In the genomic region with DNA sequence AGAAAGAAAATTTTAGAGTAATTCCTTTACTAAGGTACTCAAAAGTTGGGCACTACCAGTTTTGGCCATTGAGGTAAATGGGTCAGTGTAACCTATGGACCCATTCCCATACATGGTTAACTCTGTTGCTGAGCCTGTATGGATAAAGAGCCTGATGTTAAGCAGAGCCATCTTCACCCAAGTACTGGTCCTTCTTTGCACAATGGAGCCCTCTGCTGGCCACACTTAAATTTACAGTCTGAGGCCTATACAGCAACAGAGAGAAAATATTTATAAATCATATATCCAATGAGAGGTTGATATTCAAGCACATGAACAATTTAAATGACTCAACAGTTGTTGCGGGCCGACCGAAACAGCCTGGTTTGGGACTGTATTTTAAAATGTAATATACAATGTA, we compare ENCODE assay signal across 9 mouse cellular contexts. TPM values are rescaled to one million over a fixed set of nuclear protein-coding genes. Genes with fewer than 3 reads are reported as not detected.
DNase-seq lines count a peak whose midpoint lies in the region; ATAC-seq and TF ChIP-seq lines count a peak whose summit lies in the region.
"Had no signal": no experiment of that assay in that cellular context is flagged by ENCODE, and none has a peak within 500 bp of the region (broad histone marks: within the 10 kb centered on the region; RNA-seq: fewer than 3 reads in every experiment).

No protein-coding gene starts in this region.

- no peaks in the 10 kb centered on the region for H3K79me2 ChIP-seq in MEL (ENCODE audit: control insufficient read depth, insufficient read depth, low read length, poor library complexity)

- no peak overlapping the region for H3K27ac ChIP-seq in MEL (ENCODE audit: control insufficient read depth, low read depth, low read length)
- H3K27ac ChIP-seq: liver, embryonic 15.5 days had no signal

- H3K27me3 ChIP-seq in MEL (ENCODE audit: control insufficient read depth in 1 of 2, insufficient read depth in 2 of 2, low read length in 2 of 2): peaks cover 0 to 2% of the 10 kb centered on the region in 2 experiments; a peak in 2 of 4 replicates
- H3K27me3 ChIP-seq: liver, embryonic 15.5 days had no signal

- no peaks in the 10 kb centered on the region for H3K4me1 ChIP-seq in MEL (ENCODE audit: control insufficient read depth in 1 of 2, insufficient read depth in 2 of 2, low read length in 2 of 2)
- H3K4me1 ChIP-seq: liver, embryonic 15.5 days had no signal

- H3K36me3 ChIP-seq in MEL (ENCODE audit: control insufficient read depth in 1 of 2, insufficient read depth in 2 of 2, low read length in 2 of 2): no peaks in the 10 kb centered on the region
- H3K36me3 ChIP-seq: liver, embryonic 15.5 days had no signal

- no peaks in the 10 kb centered on the region for H3K9me3 ChIP-seq in MEL (replicated peaks; ENCODE audit: insufficient read depth, low read length)
- H3K9me3 ChIP-seq: liver, embryonic 15.5 days had no signal

- peak; percentile 54 to 71 (median 60) for TF ChIP-seq CTCF in MEL (IDR thresholded peaks at IDR 0.05 in 2 of 3, conservative IDR thresholded peaks at IDR 0.05 in 1 of 3; ENCODE audit: control insufficient read depth in 1 of 3, insufficient read depth in 1 of 3, low read depth in 2 of 3, low read length in 3 of 3, poor library complexity in 1 of 3, severe bottlenecking in 1 of 3)

- no peak for TF ChIP-seq EP300 in MEL (IDR thresholded peaks at IDR 0.05; ENCODE audit: low read depth in 1 of 2, low read length in 2 of 2)

- no peak for TF ChIP-seq POLR2A in MEL (IDR thresholded peaks at IDR 0.05; ENCODE audit: control insufficient read depth in 1 of 2, insufficient read depth in 1 of 2, low read depth in 1 of 2, low read length in 2 of 2, poor library complexity in 1 of 2)

- no peak overlapping the region for H3K9ac ChIP-seq in MEL (ENCODE audit: control insufficient read depth, low read depth, low read length, poor library complexity, severe bottlenecking)
- H3K9ac ChIP-seq: liver, embryonic 15.5 days had no signal

- peak; percentile 66 for TF ChIP-seq RAD21 in MEL (IDR thresholded peaks at IDR 0.05; ENCODE audit: low read depth, low read length)

- ATAC-seq in cerebellum, adult (ENCODE audit: insufficient number of reproducible peaks, low FRiP score, low TSS enrichment): no peak
- ATAC-seq in monocyte, adult 5-6 weeks (replicated peaks; ENCODE audit: insufficient number of reproducible peaks, low FRiP score, low TSS enrichment, poor library complexity, severe bottlenecking): 0 out of 2 replicates have a peak, but pooled peaks have one; percentile 40

- peak; percentile 3 for DNase-seq in cerebellum, adult 8-10 months
- DNase-seq in left cerebral cortex, adult 18-20 months (ENCODE audit: low spot score in 2 of 2): peak; percentile 7 to 12
- DNase-seq in left cerebral cortex, adult 11 months (ENCODE audit: low spot score): no peak
- DNase-seq in MEL (ENCODE audit: low read depth, low spot score): peak; percentile 65
- DNase-seq in embryo, embryonic 11.5 days (ENCODE audit: low read depth, low spot score): peak; percentile 8
- DNase-seq in urinary bladder, postnatal 4 days (ENCODE audit: low spot score in 2 of 2): no peak

- H3K4me3 ChIP-seq in MEL (ENCODE audit: control insufficient read depth in 1 of 2, insufficient read depth in 1 of 2, low read depth in 2 of 2, low read length in 2 of 2): no peak overlapping the region
- H3K4me3 ChIP-seq: liver, embryonic 15.5 days had no signal

TF ChIP-seq in MEL, 35 proteins besides CTCF, POLR2A, EP300 and RAD21:
- TF ChIP-seq SIN3A (IDR thresholded peaks at IDR 0.05; ENCODE audit: low read length) (no peak), TCF12 (IDR thresholded peaks at IDR 0.05; ENCODE audit: low read depth, low read length) (no peak), USF2 (IDR thresholded peaks at IDR 0.05; ENCODE audit: borderline replicate concordance in 1 of 2, insufficient read depth in 1 of 2, low read depth in 1 of 2, low read length in 2 of 2) (no peak), ZC3H11A (IDR thresholded peaks at IDR 0.05; ENCODE audit: low read depth, low read length) (peak; percentile 32), MYB (IDR thresholded peaks at IDR 0.05; ENCODE audit: low read depth, low read length) (no peak), E2F4 (IDR thresholded peaks at IDR 0.05; ENCODE audit: borderline replicate concordance, low read depth, low read length) (no peak), GATA1 (IDR thresholded peaks at IDR 0.05; ENCODE audit: low read depth, low read length) (no peak), SMC3 (IDR thresholded peaks at IDR 0.05; ENCODE audit: low read depth, low read length) (peak; percentile 63), ETS1 (IDR thresholded peaks at IDR 0.05; ENCODE audit: low read depth, low read length) (no peak), ZKSCAN1 (IDR thresholded peaks at IDR 0.05; ENCODE audit: low read depth, low read length) (no peak), ZMIZ1 (IDR thresholded peaks at IDR 0.05; ENCODE audit: low read depth, low read length) (no peak), POLR2AphosphoS5 (IDR thresholded peaks at IDR 0.05; ENCODE audit: borderline replicate concordance, low read depth, low read length) (no peak), ELF1 (IDR thresholded peaks at IDR 0.05; ENCODE audit: low read depth, low read length) (no peak), MEF2A (IDR thresholded peaks at IDR 0.05; ENCODE audit: extremely low read depth, insufficient replicate concordance, low read depth, low read length, poor library complexity, severe bottlenecking) (no peak)

RNA-seq across cellular contexts. Expression of a gene that starts 16.4 kb away (rescaled TPM):
- not detected for total RNA-seq in left cerebral cortex, adult 18-20 months (2021)
- not detected in 2 replicates for total RNA-seq in MEL (2012; rRNA removed)
- polyA plus RNA-seq in MEL (2012; ENCODE audit: insufficient read depth in 1 of 2, insufficient read length in 2 of 2, low read depth in 1 of 2, low replicate concordance in 2 of 2, missing spikeins in 1 of 2): not detected
- total RNA-seq in monocyte, adult 5-6 weeks (2017): not detected in 3 replicates
- polyA plus RNA-seq: liver, embryonic 15.5 days had no signal

RNA-seq across cellular contexts. Expression of a gene that starts 32.4 kb away (rescaled TPM):
- total RNA-seq in left cerebral cortex, adult 18-20 months (2021): not detected
- total RNA-seq in MEL (2012; rRNA removed): not detected in 2 replicates
- not detected for polyA plus RNA-seq in MEL (2012; ENCODE audit: insufficient read depth in 1 of 2, insufficient read length in 2 of 2, low read depth in 1 of 2, low replicate concordance in 2 of 2, missing spikeins in 1 of 2)
- total RNA-seq in monocyte, adult 5-6 weeks (2017): not detected in 3 replicates
- polyA plus RNA-seq: liver, embryonic 15.5 days had no signal

RNA-seq across cellular contexts. Expression of a gene that starts 39.9 kb away (rescaled TPM):
- total RNA-seq in left cerebral cortex, adult 18-20 months (2021): under 1 TPM in 1 of 2 experiments, not detected in 1; 0.82 TPM
- total RNA-seq in MEL (2012; rRNA removed): not detected in 2 replicates
- not detected for polyA plus RNA-seq in MEL (2012; ENCODE audit: insufficient read depth in 1 of 2, insufficient read length in 2 of 2, low read depth in 1 of 2, low replicate concordance in 2 of 2, missing spikeins in 1 of 2)
- 7.4 to 25.2 TPM (median 20.6 TPM) in 3 replicates for total RNA-seq in monocyte, adult 5-6 weeks (2017)

RNA-seq across cellular contexts. Expression of a gene that starts 54.0 kb away (rescaled TPM):
- total RNA-seq in left cerebral cortex, adult 18-20 months (2021): under 1 TPM; 0.33 to 0.56 TPM
- not detected in 2 replicates for total RNA-seq in MEL (2012; rRNA removed)
- polyA plus RNA-seq in MEL (2012; ENCODE audit: insufficient read depth in 1 of 2, insufficient read length in 2 of 2, low read depth in 1 of 2, low replicate concordance in 2 of 2, missing spikeins in 1 of 2): under 1 TPM in 1 of 2 experiments, not detected in 1; 0.07 TPM
- total RNA-seq in monocyte, adult 5-6 weeks (2017): not detected in 3 replicates

RNA-seq across cellular contexts. Expression of a gene that starts 56.0 kb away (rescaled TPM):
- total RNA-seq in left cerebral cortex, adult 18-20 months (2021): 1 to 10 TPM; 8.4 to 8.5 TPM
- not detected in 2 replicates for total RNA-seq in MEL (2012; rRNA removed)
- polyA plus RNA-seq in MEL (2012; ENCODE audit: insufficient read depth in 1 of 2, insufficient read length in 2 of 2, low read depth in 1 of 2, low replicate concordance in 2 of 2, missing spikeins in 1 of 2): not detected
- not detected in 3 replicates for total RNA-seq in monocyte, adult 5-6 weeks (2017)

Comparison
In these comparisons a context has a peak if more than half of its experiments do, and no peak if none do; other contexts are left out.
1. DNase-seq: peak in cerebellum, adult 8-10 months (single experiment), left cerebral cortex, adult 18-20 months (2 of 2), MEL (single experiment) and embryo, embryonic 11.5 days (single experiment); none in left cerebral cortex, adult 11 months (single experiment) and urinary bladder, postnatal 4 days (0 of 2).